Mouse (Mus musculus) duodenum, adult 2 months (tissue): ENCODE measurements around the gene Cep162. TPM values are rescaled to one million over a fixed set of nuclear protein-coding genes. Genes with fewer than 3 reads are reported as not detected.

Experiments
- polyA plus RNA-seq: library from polyadenylated mRNA; depleted of rRNA; stranded (reverse); fragments of >200 nt; gene quantifications from 2 replicates; pipeline ENCODE4 v1.2.3, GENCODE M21; 2012; ENCODE audit warnings: low replicate concordance; rRNA removed

The Cep162 gene
- 0.23 and 0.37 TPM in 2 replicates for polyA plus RNA-seq

DNA sequence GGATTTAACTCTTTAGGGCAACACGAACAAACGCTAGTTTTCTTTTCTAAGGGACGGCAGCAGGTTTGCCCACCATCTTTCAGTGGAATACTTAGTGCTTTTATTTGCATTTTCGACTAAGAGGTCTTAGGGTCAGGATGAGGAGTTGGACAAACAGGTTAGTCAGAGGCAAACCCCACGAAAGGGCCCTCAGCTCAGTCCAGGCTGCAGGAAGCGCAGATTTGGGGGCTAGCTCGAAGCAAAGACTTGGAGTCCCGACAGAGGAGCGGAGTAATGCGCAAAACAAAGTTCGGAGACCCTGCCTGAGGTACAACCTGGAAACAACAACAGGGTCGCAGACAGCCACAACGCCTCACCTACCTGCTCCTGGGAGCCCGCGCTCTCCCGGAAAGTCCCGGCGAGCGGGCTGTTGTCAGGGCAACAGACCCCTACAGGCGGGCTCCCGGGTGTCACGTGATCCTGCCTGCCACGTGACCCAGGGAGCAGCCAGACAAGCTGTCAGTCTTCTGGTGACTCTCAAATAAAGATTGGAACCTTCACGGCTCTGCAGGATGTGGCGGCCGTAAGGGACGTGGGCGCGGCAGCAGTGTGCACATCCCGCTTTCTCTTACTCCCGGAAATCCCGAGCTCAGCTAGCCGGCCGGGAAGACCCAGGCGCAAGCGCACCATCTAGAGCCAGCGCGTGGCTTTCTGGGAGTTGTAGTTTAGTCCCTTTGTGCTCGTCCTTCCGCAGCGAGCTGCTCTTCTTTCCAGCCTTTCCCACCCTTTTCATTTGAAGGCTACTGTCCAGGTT lies at the start of gene Cep162:
Gene Cep162 (minus strand): TSS at position 634 of the 793 bp plus-strand sequence.

DNA sequence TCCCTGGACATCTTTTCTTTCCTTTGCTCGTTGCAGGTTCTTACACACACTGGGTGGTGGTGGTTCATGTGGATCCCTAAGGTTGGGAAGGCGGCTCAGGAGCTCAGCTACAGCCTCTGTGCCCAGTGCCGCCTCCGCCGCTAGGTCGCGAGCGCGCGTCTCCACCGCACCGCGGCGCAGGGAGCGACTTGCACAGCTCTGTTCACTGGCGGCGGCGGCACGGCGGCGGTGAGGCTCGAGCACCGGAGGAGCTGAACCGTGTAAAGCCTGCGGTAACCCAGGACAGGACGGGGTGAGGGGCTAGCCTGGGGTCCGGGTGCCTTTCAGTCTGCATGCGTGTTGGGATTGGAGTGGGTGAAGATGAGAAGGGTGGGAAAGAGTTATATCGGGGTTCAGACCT lies 111.2 kb downstream of the Cep162 start, which contains the start of gene Mrap2:
Gene Mrap2 (plus strand): TSS at position 201 of the 400 bp plus-strand sequence.

Other genes with a start within 250 kb of the Cep162 start
- gene Ripply2, start 240.0 kb downstream of the Cep162 start, polyA plus RNA-seq = not detected in 2 replicates
- 6.1 and 15.3 TPM in 2 replicates for gene Cyb5r4, start 233.5 kb downstream of the Cep162 start, polyA plus RNA-seq
- not detected in 2 replicates for gene Mrap2, start 111.2 kb downstream of the Cep162 start, polyA plus RNA-seq